Mouse (Mus musculus) cortical plate, adult 2 months (tissue): ENCODE results near the gene Doxl2. TPM values are rescaled to one million over a fixed set of nuclear protein-coding genes. Genes with fewer than 3 reads are reported as not detected.

Source experiments
- H3K27ac ChIP-seq: fragments of 200-500 bp; 2 replicates; pipeline ENCODE4 v1.5.1; 2012; ENCODE audit warnings: low read length, control low read depth, inconsistent platforms; ENCODE audit not compliant: insufficient read depth
- H3K4me1 ChIP-seq: fragments of 200-500 bp; 2 replicates; pipeline ENCODE4 v1.6.1; 2011; ENCODE audit warnings: low read length; ENCODE audit not compliant: control insufficient read depth, insufficient read depth
- H3K4me3 ChIP-seq: fragments of 200-500 bp; 2 replicates; pipeline ENCODE4 v1.5.1; 2011; ENCODE audit warnings: mild to moderate bottlenecking, low read length, control low read depth; ENCODE audit not compliant: insufficient read depth
- CTCF ChIP-seq: fragments of 200-500 bp; IDR thresholded peaks from 2 replicates; pipeline ENCODE4 v1.5.1; 2011; ENCODE audit warnings: mild to moderate bottlenecking, control low read depth, low read length; ENCODE audit not compliant: insufficient read depth; ENCODE audit errors: extremely low read depth
- POLR2A ChIP-seq: fragments of 200-500 bp; IDR thresholded peaks from 2 replicates; pipeline ENCODE4 v1.6.1; 2011; ENCODE audit warnings: mild to moderate bottlenecking, low read length, control low read depth; ENCODE audit not compliant: insufficient read depth; ENCODE audit errors: extremely low read depth
- polyA plus RNA-seq: library from polyadenylated mRNA; depleted of rRNA; stranded (reverse); fragments of >200 nt; gene quantifications from 2 replicates; pipeline ENCODE4 v1.2.3, GENCODE M21; 2012; rRNA removed

The Doxl2 gene
- polyA plus RNA-seq, 1 experiment = not detected

DNA sequence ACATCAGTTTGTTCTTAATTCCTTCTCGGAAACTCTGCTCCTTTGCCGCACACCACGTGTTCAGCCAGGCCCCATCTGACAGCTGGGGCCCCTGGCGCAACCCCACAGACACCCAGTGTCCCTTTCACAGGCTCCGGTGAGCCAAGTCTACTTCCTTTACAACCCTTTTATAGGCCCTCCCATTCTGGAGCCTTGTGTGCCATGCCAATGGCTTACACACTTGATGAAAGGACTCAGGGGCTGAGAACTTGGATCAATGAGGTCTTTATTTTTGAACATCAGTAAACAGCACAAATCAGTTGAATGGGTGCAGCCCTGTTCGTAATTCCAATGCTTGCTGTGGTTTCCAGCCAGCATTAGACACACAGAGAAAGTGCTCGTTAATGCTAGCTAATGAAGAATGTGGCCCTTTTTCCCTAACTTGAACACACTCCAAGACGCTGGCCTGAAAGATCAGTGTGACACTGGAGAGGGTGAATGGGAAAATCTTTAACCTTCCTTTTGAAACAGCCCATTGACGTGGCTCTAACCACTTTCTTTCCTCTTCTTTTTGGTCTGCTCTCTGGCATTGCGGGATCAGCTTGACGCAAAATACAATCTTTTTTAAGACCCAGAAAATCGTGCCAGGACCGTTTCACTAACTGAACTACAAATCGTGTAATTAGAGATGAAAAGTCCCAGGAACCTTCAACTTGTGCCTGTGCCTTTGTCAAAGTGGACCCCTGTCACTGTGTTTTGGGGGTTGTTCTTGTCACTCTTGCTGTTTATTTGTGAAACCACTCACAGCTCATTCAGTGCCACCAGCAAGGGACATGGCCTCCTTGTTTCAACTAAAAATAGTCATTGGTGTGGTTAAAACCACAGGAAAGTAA, 46.6 kb downstream of the Doxl2 start:
- TF ChIP-seq POLR2A (no peak), CTCF (no peak)
- H3K4me1 ChIP-seq = no peaks in the 10 kb centered on the region
- no peak overlapping the region for H3K4me3 ChIP-seq
- H3K27ac ChIP-seq = 0 out of 2 replicates have a peak overlapping the region, but pooled peaks have one; percentile 44

GRCm38 (mm10) chr6:49022384-49022783, 47.6 kb downstream of the Doxl2 start:
- Histone ChIP-seq H3K4me1 (no peaks in the 10 kb centered on the region), H3K4me3 (no peak overlapping the region), H3K27ac (peak overlapping the region; percentile 25; the same call in 1 of the 2 replicates)
- TF ChIP-seq POLR2A (no peak), CTCF (no peak)

DNA sequence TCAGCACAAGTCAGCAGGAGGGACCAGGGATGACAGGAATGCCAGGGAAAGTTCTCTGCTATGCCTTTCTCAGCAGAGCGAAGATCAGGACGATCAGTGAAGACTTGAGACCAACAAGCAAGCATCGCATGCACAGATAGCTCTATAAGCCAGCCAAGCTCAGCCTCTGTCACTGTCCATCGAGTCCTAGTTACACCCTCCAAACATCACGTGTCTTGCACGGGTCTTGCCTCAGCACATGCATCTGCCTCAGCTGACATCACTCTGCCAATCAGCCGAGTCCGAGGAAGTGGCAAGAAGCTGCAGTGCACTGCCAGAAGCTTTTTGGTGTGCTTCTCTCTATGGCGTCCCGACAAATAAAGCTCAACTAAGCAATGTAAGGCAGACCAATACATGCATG, 48.6 kb downstream of the Doxl2 start:
- Histone ChIP-seq H3K4me3 (no peak overlapping the region), H3K4me1 (no peaks in the 10 kb centered on the region), H3K27ac (no peak overlapping the region)
- TF ChIP-seq POLR2A (no peak), CTCF (no peak)

GRCm38 (mm10) chr6:49025290-49025689, 50.5 kb downstream of the Doxl2 start:
- Histone ChIP-seq H3K27ac (no peak overlapping the region), H3K4me1 (no peaks in the 10 kb centered on the region), H3K4me3 (no peak overlapping the region)
- TF ChIP-seq POLR2A (no peak), CTCF (no peak)

- Histone ChIP-seq H3K4me1 (no peaks in the 10 kb centered on the region), H3K4me3 (no peak overlapping the region), H3K27ac (no peak overlapping the region)
- TF ChIP-seq POLR2A (no peak), CTCF (no peak)
Observed at GRCm38 (mm10) chr6:49026496-49026895, 51.7 kb downstream of the Doxl2 start.

- H3K4me3 ChIP-seq = no peak overlapping the region
- H3K27ac ChIP-seq = no peak overlapping the region
- peaks cover 1% of the 10 kb centered on the region; the same call in 1 of the 2 replicates for H3K4me1 ChIP-seq
- no peak for TF ChIP-seq CTCF
- no peak for TF ChIP-seq POLR2A
Observed at GRCm38 (mm10) chr6:49028019-49028418, 53.3 kb downstream of the Doxl2 start.

Other genes with a start within 250 kb of the Doxl2 start
- gene Gimap1, start 235.9 kb upstream of the Doxl2 start, polyA plus RNA-seq = 1.5 and 1.7 TPM in 2 replicates
- 0.75 and 0.78 TPM in 2 replicates for gene Gimap5, start 228.8 kb upstream of the Doxl2 start, polyA plus RNA-seq
- gene Gimap3, start 204.1 kb upstream of the Doxl2 start, polyA plus RNA-seq = 0.15 and 0.38 TPM in 2 replicates
- 25.6 and 25.8 TPM in 2 replicates for gene Tmem176a, start 134.0 kb upstream of the Doxl2 start, polyA plus RNA-seq
- gene Tmem176b, start 133.5 kb upstream of the Doxl2 start, polyA plus RNA-seq = 75.5 and 76.3 TPM in 2 replicates
- 0.04 TPM in 1 of 2 replicates, not detected in the other for gene Aoc1, start 102.1 kb upstream of the Doxl2 start, polyA plus RNA-seq
- not detected in 2 replicates for gene 1600015I10Rik, start 45.1 kb upstream of the Doxl2 start, polyA plus RNA-seq
- not detected in 2 replicates for gene Svs1, start 11.9 kb downstream of the Doxl2 start, polyA plus RNA-seq
- gene Gpnmb, start 61.6 kb downstream of the Doxl2 start, polyA plus RNA-seq = 0.92 and 2.2 TPM in 2 replicates
- gene Malsu1, start 98.8 kb downstream of the Doxl2 start, polyA plus RNA-seq = 18.9 and 19.2 TPM in 2 replicates
- 0.02 TPM in 1 of 2 replicates, not detected in the other for gene Igf2bp3, start 240.0 kb downstream of the Doxl2 start, polyA plus RNA-seq